Mouse (Mus musculus) liver, embryonic 12.5 days (tissue): ENCODE data around the gene Gm49673. TPM values are rescaled to one million over a fixed set of nuclear protein-coding genes. Genes with fewer than 3 reads are reported as not detected.
"Not testable (repeated sequence)": the region's sequence is repeated elsewhere in the genome, so short reads cannot be mapped to it uniquely, and the experiment has no call there.

ENCODE experiments used
- ATAC-seq: fragments of 200-750 bp; cut with Nextera tagmentation; 2 replicates; pipeline ENCODE4 v1.8.0; 2017; ENCODE audit warnings: moderate number of reproducible peaks, mild to moderate bottlenecking, moderate library complexity
- H3K27ac ChIP-seq: fragments of 300-500 bp; sonication (generic); 2 replicates; pipeline ENCODE4 v1.5.1; 2016; ENCODE audit warnings: mild to moderate bottlenecking
- H3K27me3 ChIP-seq: fragments of 300-500 bp; sonication (generic); replicated peaks from 2 replicates; pipeline ENCODE4 v1.6.1; 2016; ENCODE audit warnings: mild to moderate bottlenecking, moderate library complexity
- H3K36me3 ChIP-seq: fragments of 300-500 bp; sonication (generic); 2 replicates; pipeline ENCODE4 v1.6.1; 2016; ENCODE audit warnings: mild to moderate bottlenecking, moderate library complexity
- H3K4me1 ChIP-seq: fragments of 300-500 bp; sonication (generic); 2 replicates; pipeline ENCODE4 v1.6.1; 2016
- H3K4me2 ChIP-seq: fragments of 300-500 bp; sonication (generic); 2 replicates; pipeline ENCODE4 v1.6.1; 2016; ENCODE audit warnings: mild to moderate bottlenecking, moderate library complexity
- H3K4me3 ChIP-seq: fragments of 300-500 bp; sonication (generic); 2 replicates; pipeline ENCODE4 v1.5.1; 2016; ENCODE audit warnings: mild to moderate bottlenecking, moderate library complexity
- H3K9ac ChIP-seq: fragments of 300-500 bp; sonication (generic); 2 replicates; pipeline ENCODE4 v1.6.1; 2016; ENCODE audit warnings: mild to moderate bottlenecking, moderate library complexity
- H3K9me3 ChIP-seq: fragments of 300-500 bp; sonication (generic); replicated peaks from 2 replicates; pipeline ENCODE4 v1.6.1; 2016; ENCODE audit warnings: mild to moderate bottlenecking, moderate library complexity
- WGBS: fragments of 180-500 bp; shearing (Covaris S2); methylation state at CpG from one replicate; pipeline ENCODE4 v1.1.7; 2016; ENCODE audit not compliant: insufficient replicate concordance; 5-methylcytosine and 5-hydroxymethylcytosine counted together
- polyA plus RNA-seq: library from polyadenylated mRNA; unstranded; fragments of >200 nt; fragmentation: Nextera tagmentation; extraction: Ambion mirVana; gene quantifications from 2 replicates; pipeline ENCODE4 v1.2.1, GENCODE M21; 2016

Gene Gm49673
- polyA plus RNA-seq, 1 experiment from 2014 or later = not detected

GRCm38 (mm10) chr17:8124586-8124985 is 23.0 kb downstream of the Gm49673 start:
- H3K27ac ChIP-seq, ATAC-seq: not testable (repeated sequence)

GRCm38 (mm10) chr17:8122974-8123373 is 24.6 kb downstream of the Gm49673 start:
- no CpG with 5 or more reads among the region's 3 CpGs for WGBS
- H3K27ac ChIP-seq, H3K27me3 ChIP-seq, H3K4me1 ChIP-seq, H3K9ac ChIP-seq, H3K4me2 ChIP-seq, ATAC-seq, H3K9me3 ChIP-seq, H3K36me3 ChIP-seq, H3K4me3 ChIP-seq: not testable (repeated sequence)

More at GRCm38 (mm10) chr17:8124586-8124985, 23.0 kb downstream of the Gm49673 start:
- H3K4me3 ChIP-seq, H3K9me3 ChIP-seq, H3K27me3 ChIP-seq, H3K4me1 ChIP-seq, H3K36me3 ChIP-seq, H3K4me2 ChIP-seq, H3K9ac ChIP-seq: not testable (repeated sequence)
- WGBS = 88% methylated on average over 2 of the region's 6 CpGs

DNA sequence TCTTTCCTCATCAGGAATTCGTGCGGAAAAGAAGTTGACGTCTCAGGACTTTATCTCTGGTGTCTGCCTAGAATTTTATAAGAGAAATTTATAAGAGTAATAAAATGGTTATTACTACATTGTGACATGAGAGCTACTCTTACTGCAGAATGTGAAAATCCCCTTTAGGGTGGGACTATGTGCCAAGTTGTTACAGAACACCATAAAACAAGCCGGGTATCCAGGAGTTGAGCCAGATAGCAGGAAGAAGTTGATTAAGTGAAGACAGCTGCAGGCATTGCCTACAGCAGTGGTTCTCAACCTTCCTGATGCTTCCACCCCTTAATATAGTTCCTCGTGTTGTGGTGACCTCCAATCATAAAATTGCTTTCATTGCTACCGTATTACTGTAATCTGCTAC is 30.7 kb downstream of the Gm49673 start:
- not testable (repeated sequence) for H3K4me1 ChIP-seq, H3K36me3 ChIP-seq, H3K27ac ChIP-seq, ATAC-seq, H3K4me2 ChIP-seq, H3K9ac ChIP-seq, H3K9me3 ChIP-seq, H3K27me3 ChIP-seq, H3K4me3 ChIP-seq
- WGBS = no CpG with 5 or more reads among the region's 6 CpGs

GRCm38 (mm10) chr17:8116378-8116777 is 31.2 kb downstream of the Gm49673 start:
- not testable (repeated sequence) for H3K4me3 ChIP-seq, H3K27ac ChIP-seq, H3K27me3 ChIP-seq, H3K9ac ChIP-seq, ATAC-seq, H3K4me1 ChIP-seq, H3K4me2 ChIP-seq, H3K36me3 ChIP-seq, H3K9me3 ChIP-seq
- 27% methylated on average over 6 of the region's 11 CpGs for WGBS

DNA sequence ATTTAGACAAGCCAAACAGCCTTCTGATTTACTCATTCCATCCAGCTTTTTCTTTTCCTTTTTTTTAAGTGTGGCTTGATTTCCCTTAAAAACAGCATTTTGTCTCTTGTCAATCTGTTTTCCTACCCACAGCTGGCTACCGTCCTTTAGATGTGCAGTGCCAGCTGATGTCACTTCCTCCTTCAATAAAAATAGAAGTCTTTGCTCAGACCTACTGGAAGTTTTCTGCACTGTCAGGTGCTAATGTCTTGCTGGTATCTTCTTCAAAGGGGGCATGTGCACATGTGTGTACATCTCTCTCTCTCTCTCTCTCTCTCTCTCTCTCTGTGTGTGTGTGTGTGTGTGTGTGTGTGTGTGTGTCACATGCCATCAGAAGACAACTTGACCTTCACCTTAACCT is 35.4 kb downstream of the Gm49673 start:
- H3K4me3 ChIP-seq, ATAC-seq, H3K4me2 ChIP-seq, H3K9me3 ChIP-seq, H3K27me3 ChIP-seq, H3K36me3 ChIP-seq, H3K9ac ChIP-seq, H3K27ac ChIP-seq, H3K4me1 ChIP-seq: not testable (repeated sequence)
- no CpG with 5 or more reads among the region's 1 CpGs for WGBS

DNA sequence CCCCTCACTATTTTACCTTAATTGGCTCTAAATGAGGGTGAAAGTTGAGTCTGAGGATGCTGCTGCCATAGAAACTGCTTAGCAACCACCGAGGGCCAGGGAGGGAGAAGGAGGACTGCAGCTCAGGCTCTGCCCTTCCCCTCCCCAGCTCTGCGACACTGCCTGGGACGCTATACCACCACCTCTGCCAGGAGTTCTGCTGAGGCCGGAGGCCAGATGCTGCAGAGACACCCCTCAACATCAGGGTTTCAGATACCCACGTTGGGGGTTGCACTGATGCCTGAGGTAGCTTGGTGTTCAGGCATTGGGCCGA is 46.3 kb downstream of the Gm49673 start:
- H3K4me2 ChIP-seq, H3K36me3 ChIP-seq, H3K4me1 ChIP-seq, H3K9ac ChIP-seq, H3K9me3 ChIP-seq, H3K27me3 ChIP-seq, H3K4me3 ChIP-seq, ATAC-seq, H3K27ac ChIP-seq: not testable (repeated sequence)
- 49% methylated on average over 3 of the region's 6 CpGs for WGBS

- WGBS = 70% methylated on average over 6 of the region's 26 CpGs
- ATAC-seq = not testable (repeated sequence)
Observed at GRCm38 (mm10) chr17:8100405-8101296, 46.9 kb downstream of the Gm49673 start.

DNA sequence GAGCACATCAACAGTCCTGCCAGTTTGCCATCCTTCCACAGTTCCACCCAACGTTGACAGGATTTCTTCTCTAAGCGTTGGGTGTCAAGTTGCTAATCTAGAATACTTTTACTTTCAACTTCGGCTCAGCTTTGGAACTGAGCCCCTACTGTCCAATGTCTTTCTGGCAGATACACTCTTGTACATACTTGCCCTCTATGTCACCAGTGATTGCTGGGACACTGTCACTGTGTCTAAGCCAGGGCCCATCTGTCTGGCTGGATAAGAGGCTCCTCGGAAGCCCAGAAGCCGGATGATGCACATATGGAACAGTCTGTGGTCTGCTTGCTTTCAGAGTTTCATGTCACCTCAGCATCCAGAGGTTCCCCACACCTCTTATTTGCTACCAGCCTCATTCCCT is 51.4 kb downstream of the Gm49673 start:
- not testable (repeated sequence) for ATAC-seq, H3K36me3 ChIP-seq, H3K9ac ChIP-seq, H3K27me3 ChIP-seq, H3K27ac ChIP-seq, H3K9me3 ChIP-seq, H3K4me3 ChIP-seq, H3K4me1 ChIP-seq, H3K4me2 ChIP-seq
- 55% methylated on average over 3 of the region's 5 CpGs for WGBS

More at GRCm38 (mm10) chr17:8100405-8101296, 46.9 kb downstream of the Gm49673 start:
- H3K4me3 ChIP-seq, H3K27me3 ChIP-seq, H3K4me1 ChIP-seq, H3K27ac ChIP-seq, H3K36me3 ChIP-seq, H3K4me2 ChIP-seq, H3K9me3 ChIP-seq, H3K9ac ChIP-seq: not testable (repeated sequence)

DNA sequence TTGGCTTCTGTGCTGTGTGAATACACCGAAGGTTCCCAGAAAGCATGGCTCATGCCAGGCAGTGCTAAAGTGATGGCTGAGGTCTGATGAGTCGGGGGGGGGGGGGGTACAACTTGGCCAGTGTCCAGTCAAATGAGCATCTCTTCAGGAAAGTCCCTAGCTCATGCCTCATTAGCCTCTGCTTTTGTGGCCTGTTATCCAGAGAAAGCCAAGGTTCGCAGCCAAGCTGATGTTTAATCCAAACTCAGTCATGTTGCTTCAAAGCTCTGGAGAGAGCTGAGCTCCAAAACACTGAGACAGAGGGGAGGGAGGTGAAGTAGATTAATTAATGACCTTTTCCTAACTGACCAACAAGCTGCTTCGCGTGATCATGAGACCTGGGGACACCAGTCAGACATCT is 51.9 kb downstream of the Gm49673 start:
- H3K4me2 ChIP-seq, H3K4me1 ChIP-seq, H3K9me3 ChIP-seq, H3K36me3 ChIP-seq, ATAC-seq, H3K27ac ChIP-seq, H3K4me3 ChIP-seq, H3K9ac ChIP-seq, H3K27me3 ChIP-seq: not testable (repeated sequence)
- 61% methylated on average over 3 of the region's 5 CpGs for WGBS

- WGBS = 47% methylated on average over 4 of the region's 18 CpGs
Observed at GRCm38 (mm10) chr17:8092537-8093526, 54.8 kb downstream of the Gm49673 start.

GRCm38 (mm10) chr17:8091320-8091719 is 56.3 kb downstream of the Gm49673 start:
- H3K4me3 ChIP-seq, H3K9ac ChIP-seq, H3K27me3 ChIP-seq, ATAC-seq, H3K27ac ChIP-seq, H3K4me2 ChIP-seq, H3K36me3 ChIP-seq, H3K9me3 ChIP-seq, H3K4me1 ChIP-seq: not testable (repeated sequence)
- WGBS = 76% methylated on average over 14 of the region's 14 CpGs

More at GRCm38 (mm10) chr17:8092537-8093526, 54.8 kb downstream of the Gm49673 start:
- H3K36me3 ChIP-seq, H3K4me1 ChIP-seq, H3K27me3 ChIP-seq, H3K9me3 ChIP-seq, H3K4me3 ChIP-seq, H3K27ac ChIP-seq, ATAC-seq, H3K9ac ChIP-seq, H3K4me2 ChIP-seq: not testable (repeated sequence)

GRCm38 (mm10) chr17:8069847-8070246 is 77.7 kb downstream of the Gm49673 start:
- H3K9me3 ChIP-seq, H3K27ac ChIP-seq, H3K9ac ChIP-seq, H3K27me3 ChIP-seq, H3K4me3 ChIP-seq, H3K36me3 ChIP-seq, H3K4me1 ChIP-seq, H3K4me2 ChIP-seq, ATAC-seq: not testable (repeated sequence)
- WGBS = 71% methylated on average over 2 of the region's 2 CpGs
